Mouse (Mus musculus): Measurements from ENCODE around the gene Slc22a4. TPM values are rescaled to one million over a fixed set of nuclear protein-coding genes. Genes with fewer than 3 reads are reported as not detected.
"Not testable (repeated sequence)": the region's sequence is repeated elsewhere in the genome, so short reads cannot be mapped to it uniquely, and the experiment has no call there.

Gene Slc22a4
- total RNA-seq, 2 experiments from 2014 or later, result 6.7 to 7.1 TPM

GRCm38 (mm10) chr11:54058056-54058617 is 30.2 kb upstream of the Slc22a4 start:
- no peak for DNase-seq (ENCODE audit: low spot score in 2 of 2)

DNA sequence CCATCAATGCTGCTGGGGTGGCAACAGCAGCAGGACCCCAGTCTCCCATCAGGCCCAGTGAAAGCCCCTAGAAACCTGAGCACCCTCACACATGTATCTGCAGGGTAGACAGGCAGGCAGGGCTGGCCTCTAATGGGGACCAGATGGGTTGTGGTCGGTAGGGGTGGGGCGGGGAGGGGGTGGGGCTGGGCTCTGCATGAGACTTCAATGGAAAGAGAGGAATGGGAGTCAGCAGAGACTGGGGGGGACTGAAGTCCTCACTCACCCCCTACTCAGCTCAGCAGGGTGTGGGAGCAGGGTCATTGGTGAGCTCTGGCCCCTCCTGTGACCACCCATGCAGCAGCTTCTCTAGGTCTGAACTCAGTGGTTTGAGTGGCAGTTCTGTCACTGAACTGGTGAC is 29.5 kb upstream of the Slc22a4 start:
- DNase-seq (ENCODE audit: low spot score in 2 of 2), result no peak

- DNase-seq (ENCODE audit: low spot score in 2 of 2), result no peak
Measured at GRCm38 (mm10) chr11:54056132-54056531, 28.2 kb upstream of the Slc22a4 start.

DNA sequence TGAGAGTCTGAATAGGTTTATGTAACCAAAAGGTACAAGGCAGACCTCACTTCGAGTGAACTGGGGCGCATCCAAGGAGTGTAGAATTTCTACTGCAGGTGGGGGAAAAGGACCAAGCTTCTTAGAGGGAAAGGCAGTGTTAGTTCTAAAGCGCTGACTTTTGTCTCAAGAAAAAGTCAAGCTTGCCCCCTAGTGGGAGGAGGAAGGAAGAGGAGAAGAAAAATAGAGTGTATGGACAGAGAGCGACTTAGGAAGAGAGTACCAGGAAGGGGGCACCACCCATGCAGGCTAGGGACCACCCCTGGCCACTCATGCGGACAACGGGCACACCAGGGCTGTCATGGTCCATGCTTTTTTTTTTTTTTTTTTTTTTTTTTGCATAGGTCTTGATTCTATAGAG is 26.4 kb upstream of the Slc22a4 start:
- peak; percentile 52 to 60 for DNase-seq (ENCODE audit: low spot score in 2 of 2)

DNA sequence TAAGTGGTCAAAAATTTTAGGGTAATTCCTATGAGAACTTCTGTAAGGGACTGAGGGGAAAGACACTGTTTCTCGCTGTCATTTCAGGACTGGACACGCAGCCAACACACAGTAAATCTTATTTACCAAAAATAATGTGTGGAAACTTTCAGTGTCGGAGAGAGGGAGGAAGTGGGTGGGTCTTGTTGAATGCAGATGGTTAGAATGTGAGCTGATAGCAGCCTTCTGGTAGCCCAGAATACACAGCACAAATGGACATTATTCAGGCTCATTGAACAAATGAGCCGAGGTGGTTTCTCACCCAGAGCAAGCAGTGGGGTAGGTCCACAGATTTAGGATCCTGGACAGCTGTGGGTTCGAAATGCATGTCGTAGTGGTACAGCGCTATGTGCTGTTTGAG is 25.2 kb upstream of the Slc22a4 start:
- no peak for DNase-seq (ENCODE audit: low spot score in 2 of 2)

DNA sequence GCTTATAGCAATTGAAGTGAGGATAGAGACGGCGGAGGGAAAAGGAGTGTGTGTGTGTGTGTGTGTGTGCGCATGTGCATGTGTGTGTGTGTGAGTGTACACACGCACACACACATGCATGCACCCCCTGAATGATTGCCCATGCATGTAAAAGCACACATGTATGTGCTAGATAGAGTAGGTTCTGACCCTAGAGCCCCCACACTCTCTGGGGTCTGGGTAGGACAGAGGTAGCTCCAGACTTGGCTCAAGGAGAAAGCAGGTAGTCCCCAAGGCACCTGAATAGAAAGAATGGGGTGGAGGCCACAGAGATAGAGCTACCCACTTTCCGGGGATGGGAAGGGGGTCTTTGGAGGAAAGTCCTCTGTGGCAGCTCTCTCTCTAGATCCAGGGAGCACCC is 24.2 kb upstream of the Slc22a4 start:
- DNase-seq (ENCODE audit: low spot score in 2 of 2), result no peak

- DNase-seq (ENCODE audit: low spot score in 2 of 2), result no peak
Measured at GRCm38 (mm10) chr11:54051161-54051560, 23.3 kb upstream of the Slc22a4 start.

GRCm38 (mm10) chr11:54050205-54050604 is 22.3 kb upstream of the Slc22a4 start:
- peak in 1 of 2 experiments; percentile 30 for DNase-seq (ENCODE audit: low spot score in 2 of 2)

- DNase-seq (ENCODE audit: low spot score in 2 of 2), result no peak
Measured at GRCm38 (mm10) chr11:54040676-54041075, 12.8 kb upstream of the Slc22a4 start.

DNA sequence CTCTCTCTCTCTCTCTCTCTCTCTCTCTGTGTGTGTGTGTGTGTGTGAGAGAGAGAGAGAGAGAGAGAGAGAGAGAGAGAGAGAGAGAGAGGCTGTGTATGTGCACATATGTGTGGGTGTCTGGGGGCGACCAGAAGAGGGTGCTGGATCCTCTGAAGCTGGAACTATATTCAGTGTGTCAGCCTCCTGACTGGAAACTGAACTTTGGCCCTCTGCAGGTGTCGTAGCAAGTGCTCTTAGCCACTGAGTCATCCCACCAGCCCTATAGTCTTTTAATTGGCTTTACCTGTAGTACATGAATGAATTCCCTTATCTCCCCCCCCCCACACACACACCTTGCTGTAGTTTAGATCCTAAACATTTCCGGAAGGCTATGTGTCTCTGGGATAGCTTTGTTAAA is 5.0 kb upstream of the Slc22a4 start:
- DNase-seq (ENCODE audit: low spot score in 2 of 2), result not testable (repeated sequence)

DNA sequence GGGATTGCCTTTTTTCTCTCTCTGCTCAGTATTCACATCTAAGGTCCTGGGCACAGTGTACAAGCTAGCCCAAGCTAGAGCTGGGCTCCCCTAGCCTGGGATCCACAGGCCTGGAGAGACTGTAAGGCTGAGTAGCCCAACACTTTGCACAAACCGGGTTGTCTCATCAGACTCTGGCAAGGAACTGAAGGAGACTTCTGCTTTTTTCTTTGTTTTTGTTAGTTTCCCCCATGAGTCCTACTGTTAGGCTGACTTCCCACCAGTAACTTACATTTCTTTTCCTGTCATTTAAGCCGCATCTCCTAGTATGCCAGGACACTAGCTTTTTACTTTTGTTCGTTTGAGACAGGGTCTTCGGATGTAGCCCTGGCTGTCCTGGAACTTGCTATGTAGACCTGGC is 1.1 kb upstream of the Slc22a4 start:
- DNase-seq (ENCODE audit: low spot score in 2 of 2), result no peak

DNA sequence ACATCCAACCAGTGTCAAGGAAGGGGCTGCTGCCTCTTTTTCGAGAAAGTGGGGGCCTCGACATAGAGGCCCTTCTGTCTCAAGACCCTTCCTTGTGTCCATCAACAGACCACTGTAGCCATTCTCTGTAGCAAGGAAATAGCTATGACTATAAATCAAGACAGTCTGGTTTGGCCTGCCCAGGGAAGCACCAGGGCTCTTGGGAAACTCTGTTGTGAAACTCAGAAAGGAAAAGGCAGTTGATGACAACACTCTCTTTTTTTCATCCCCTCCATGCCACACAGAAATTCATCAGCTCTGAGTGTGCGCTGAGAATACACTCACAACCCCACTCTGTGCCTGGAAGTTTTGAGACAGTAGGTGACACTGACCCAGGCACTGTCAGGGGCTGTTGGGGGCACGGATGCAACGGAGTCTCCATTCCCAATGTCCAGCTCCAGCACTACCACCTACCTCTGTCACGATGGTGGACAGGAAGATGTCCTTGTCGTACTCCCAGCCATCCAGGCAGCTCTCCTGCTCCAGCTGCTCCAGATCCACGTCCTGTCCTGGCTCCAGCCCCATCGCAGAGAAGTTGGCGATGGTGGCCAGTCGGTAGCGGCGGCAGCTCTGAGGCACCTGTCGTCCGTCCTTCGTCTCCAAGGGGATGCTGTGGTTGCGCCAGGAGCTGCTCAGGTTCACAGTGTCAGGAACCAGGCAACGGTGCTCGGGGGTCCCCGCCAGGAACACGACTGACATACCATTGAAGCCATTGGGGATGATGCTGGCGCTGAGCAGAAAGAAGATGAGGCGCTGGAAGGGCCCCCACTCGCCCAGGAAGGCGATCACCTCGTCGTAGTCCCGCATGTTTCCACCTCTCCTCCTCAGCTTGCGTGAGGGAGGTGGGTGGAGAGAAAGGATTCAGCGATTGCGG is 503 bp downstream of the Slc22a4 start:
- no peak for DNase-seq (ENCODE audit: low spot score in 2 of 2)

- no peak for DNase-seq (ENCODE audit: low spot score in 2 of 2)
Measured at GRCm38 (mm10) chr11:54026491-54027041, 1.3 kb downstream of the Slc22a4 start.

DNA sequence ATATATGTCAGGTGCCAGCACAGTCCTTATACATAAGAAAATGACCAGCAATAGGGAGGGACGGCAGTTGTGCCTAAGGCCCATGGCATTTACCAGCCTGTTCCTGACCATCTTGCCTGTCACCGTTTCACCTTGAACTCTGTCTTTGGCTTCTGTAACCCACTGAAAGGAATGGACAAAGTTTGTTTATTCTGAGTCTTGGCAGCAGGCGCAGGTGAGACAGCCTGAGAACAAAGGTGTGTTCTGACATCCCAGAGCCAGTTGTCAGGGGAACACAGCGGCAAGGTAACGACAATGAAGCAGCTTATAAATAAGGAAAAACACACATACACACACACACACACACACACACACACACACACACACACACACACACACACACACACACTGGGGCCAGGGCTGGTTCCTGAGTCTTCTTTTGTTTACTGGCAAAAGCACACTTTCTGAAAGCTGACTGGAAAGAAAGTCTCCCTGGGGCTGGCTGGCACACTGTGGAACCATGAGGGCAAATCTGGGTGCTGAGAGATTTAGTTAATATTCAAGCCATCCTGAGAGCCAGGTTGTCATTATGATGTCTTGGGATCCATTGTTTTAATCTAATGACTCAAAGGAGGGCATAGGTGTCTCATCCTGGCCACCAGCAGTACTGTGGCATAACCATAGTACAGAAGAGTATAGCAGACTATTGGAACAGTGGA is 6.3 kb downstream of the Slc22a4 start:
- DNase-seq (ENCODE audit: low spot score in 2 of 2), result no peak

DNA sequence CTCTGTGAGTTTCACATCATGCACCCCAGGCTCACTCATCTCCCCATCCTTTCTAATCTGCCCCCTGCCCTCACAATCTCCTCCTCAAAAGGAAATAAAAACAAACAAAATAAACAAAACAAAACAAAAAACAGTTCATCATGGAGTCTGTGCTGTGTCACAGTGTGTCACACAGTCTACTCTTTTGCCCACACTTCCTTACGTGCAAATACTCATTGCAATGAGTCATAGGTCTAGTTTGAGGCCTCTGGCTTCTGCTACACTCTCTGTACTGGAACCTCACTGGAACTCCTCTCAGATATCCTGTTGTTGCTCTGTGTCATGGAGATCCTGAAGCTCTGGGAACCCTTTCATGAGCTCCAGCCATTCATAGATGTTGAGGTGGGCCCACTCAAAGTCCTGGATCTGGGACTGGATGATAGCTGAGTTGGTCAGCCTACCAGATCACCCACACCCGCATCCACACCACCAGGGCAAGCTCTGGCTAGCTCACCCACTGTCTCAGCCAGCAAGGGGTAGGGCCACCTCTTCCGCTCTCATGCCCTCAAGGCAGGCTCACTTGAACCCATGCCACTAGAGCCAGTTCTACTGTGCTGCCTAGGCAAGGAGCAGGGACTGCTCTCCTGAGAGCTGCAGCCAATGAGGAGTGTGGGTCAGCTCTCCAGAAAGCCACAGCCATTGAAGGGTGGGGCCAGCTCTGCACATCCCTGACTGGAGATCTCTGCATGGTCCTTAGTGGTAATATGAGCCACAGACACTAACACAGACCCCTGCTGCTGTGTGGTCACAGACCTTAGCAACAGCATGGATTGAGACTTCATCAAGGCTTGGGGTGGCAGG is 8.8 kb downstream of the Slc22a4 start:
- no peak for DNase-seq (ENCODE audit: low spot score in 2 of 2)

GRCm38 (mm10) chr11:54017596-54017995 is 10.3 kb downstream of the Slc22a4 start:
- DNase-seq (ENCODE audit: low spot score in 2 of 2), result no peak

DNA sequence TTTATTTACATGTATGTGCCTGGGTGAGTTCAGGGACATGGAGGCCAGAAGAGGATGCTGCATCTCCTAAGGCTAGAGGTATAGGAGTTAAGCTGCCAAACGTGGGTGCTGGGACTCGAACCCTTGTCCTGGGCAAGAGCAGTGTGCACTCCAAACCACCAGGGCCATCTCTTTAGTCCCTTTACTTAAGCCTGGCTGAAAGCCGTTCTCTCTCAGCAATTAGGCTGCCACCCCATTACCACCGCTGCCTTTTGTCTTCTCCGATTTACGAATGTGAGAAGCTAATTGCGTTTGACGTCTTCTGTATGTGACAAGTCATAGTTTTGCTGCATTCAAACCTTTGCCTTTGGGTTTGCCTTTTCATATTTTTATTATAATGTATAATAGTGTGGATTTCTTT is 11.8 kb downstream of the Slc22a4 start:
- DNase-seq (ENCODE audit: low spot score in 2 of 2), result no peak

- no peak for DNase-seq (ENCODE audit: low spot score in 2 of 2)
Measured at GRCm38 (mm10) chr11:54012961-54013360, 14.9 kb downstream of the Slc22a4 start.

DNA sequence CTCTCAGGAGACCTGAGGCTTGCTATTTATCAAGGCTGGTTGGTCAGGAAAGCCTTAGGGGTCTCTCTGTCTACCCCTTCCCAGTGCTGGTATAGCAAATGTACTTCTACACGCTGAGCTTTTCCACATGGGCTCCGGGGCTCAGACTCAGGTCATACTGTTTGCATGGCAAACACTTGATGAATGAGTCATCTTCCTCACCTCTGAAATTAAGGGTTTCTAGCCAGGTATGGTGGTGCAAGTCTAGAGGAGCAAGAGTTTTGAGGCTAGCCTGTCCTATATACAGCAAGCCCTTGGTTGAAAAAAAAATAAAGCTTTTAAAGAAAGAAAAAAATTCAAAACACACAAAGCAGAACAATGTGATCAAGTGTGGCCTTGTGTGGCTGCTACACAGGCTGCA is 16.6 kb downstream of the Slc22a4 start:
- DNase-seq (ENCODE audit: low spot score in 2 of 2), result no peak

GRCm38 (mm10) chr11:54008416-54008920 is 19.4 kb downstream of the Slc22a4 start:
- DNase-seq (ENCODE audit: low spot score in 2 of 2), result no peak

DNA sequence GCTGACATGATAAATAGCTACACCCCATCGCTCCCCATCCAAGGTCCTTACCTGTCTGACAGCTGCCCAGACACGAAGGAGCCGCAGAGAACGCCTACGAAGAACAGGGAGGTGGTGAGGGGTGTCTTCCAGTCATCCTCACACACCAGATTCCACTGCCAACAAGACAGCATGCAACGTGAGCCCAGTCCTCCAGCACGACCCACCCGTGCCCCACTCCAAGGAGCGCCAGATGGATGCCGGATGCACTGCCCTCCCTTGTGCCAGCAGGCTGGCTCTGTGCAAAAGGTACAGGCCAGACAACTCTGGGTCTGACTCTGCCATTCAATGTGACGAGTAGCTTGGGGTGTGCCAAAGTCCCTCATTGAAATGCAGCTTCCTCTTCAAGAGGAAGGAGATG is 20.2 kb downstream of the Slc22a4 start:
- peak in 1 of 2 experiments; percentile 27 for DNase-seq (ENCODE audit: low spot score in 2 of 2)
